Mouse (Mus musculus): ENCODE measurements around the gene Tfap2a.

The Tfap2a gene

DNA sequence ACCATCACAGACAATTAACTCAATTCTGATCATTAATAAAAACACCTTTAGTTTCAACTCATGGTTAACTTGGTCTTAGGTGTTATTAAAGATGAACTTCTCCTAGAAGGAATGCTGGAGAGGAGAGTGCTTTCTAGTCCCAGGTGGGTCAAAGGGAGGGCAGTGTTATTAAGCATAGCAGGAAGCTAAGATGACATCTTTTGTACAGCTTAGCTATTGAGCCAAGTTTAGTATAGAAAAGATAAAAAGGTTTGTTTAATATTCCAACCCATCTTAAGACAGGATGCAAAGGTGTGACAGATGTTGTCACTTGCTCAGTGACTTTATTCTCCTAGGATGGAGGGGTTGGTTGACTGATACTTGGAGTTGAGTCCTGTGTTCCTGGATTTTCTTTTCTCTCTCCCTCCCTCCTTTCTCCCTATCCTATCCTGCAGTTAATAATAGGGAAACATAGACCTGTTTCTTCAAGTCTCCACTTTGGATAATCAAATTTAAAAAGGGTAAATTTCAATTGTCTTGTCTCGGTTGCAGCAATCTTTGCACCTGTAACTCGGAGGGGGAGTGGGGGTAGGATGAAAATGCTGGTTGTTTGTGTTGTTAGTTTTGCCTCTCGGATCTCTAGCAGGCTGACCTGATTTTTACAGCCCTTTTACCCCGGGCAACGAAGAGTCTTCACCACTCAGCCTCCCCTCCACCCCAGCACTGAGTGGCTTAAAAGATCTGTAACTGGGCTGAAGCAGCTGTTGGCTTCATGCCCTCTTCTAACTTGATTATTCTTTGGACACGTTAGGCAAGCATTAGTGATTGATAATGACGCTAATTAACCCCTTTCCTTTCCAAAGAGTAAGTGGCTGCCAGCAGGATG lies 26.3 kb downstream of the Tfap2a start:
- DNase-seq (ENCODE audit: low spot score in 2 of 2): no peak

DNA sequence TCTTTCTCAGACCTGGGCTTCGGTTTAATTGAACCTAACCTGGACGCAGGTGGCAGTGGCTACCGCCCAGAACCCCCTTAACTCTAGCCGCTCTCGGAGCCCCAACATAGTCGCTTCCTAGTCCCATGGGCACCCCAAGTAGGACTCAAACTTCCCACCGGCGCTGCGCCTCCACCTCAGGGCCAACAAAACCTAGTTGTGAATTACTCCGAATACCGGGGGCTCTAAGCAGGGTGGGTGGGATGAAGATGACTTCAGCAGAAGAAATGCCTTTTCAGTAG lies 28.2 kb downstream of the Tfap2a start:
- DNase-seq (ENCODE audit: low spot score in 2 of 2): no peak

DNA sequence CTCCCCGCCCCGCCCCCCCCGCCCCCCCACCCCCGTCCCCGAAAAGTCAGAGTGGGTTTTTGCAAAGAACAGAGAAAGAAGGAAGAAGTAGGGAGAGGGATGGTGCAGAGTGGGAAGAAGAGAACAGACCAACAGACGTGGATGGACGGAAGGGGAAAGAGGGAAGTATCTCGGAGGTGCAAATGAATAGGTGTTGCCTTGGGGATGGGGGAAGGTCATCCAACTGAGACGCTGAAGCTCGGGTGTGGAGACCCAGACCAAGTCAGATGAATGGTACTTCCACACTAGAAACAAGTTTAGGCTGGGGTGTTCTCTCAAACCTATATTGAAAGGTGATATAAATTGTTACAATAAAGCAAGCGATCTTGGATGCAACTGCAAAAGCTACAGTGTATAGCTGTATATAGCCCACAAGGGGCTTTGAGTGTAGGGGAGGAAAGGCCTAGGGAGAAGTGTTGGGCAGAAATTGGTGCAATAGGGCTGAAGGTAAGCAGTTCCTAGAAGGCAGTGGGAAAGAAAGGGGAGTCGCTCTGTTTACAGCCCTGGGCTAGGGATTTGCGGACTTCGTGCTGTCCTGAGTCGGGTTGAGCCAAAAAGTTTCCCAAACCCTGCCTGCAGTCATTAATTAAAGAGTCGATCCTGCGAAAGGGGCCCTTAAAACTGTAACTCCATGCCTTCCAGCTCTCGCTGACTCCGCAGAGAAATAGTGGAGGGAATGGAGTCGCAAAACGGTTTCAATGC lies 28.7 kb downstream of the Tfap2a start:
- no peak for DNase-seq (ENCODE audit: low spot score in 2 of 2)

DNA sequence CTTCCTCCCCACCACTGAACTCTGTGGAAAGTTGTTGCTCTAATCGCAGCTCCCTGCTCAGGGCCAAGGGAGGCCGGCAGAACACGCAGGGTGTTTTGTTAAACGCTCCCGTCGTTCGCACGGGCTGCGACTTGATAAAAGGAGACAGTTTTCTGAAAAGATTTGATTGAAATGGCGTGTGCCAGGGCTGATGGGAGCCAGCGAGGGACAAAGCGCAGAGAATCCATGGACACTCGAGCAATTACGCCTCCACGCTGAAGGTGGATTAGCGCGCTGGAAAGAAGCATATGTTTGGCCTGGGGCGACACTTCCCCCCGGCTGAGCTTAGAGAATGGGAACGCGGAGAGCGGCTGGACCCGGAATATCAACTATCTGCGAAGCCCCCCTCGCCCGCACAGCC lies 29.3 kb downstream of the Tfap2a start:
- no peak for DNase-seq (ENCODE audit: low spot score in 2 of 2)

DNA sequence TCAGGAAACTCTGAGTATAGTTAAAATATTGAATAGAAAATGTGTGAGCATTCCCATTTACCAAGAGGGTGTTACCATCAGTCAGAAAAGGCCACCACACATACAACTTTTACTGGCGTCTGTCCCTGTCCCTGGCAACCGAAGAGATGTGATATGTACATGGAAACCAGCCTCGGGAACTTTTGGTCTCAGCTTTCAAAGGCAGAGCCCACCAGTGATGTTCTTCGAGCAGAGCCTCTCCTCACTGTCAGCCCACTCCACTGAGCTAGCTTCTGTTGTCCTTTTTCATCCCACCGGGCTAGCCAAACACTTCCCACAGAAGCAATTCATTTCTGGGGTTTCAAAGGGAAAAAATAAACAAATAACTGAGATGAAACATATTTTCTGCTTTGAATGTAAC lies 29.9 kb downstream of the Tfap2a start:
- DNase-seq (ENCODE audit: low spot score in 2 of 2): no peak

DNA sequence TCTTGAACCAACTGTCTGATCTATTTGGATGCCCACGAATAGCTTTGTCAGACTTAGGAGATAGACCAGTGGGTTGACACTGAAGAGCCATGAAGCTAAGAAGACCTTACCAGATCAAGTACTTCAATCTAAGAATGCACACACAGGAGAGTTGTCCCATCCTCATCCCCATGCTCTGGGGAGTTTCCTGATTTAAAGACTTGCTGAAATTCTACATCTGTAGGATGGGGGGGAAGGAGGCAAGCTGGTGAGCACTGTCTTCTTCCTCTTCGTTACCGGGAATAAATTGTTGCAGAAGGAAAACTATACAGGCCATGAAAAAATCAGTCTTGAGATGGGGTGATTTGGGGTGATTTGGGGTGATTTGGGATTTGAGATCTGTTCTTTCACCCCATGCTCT lies 30.5 kb downstream of the Tfap2a start:
- DNase-seq (ENCODE audit: low spot score in 2 of 2): no peak

DNA sequence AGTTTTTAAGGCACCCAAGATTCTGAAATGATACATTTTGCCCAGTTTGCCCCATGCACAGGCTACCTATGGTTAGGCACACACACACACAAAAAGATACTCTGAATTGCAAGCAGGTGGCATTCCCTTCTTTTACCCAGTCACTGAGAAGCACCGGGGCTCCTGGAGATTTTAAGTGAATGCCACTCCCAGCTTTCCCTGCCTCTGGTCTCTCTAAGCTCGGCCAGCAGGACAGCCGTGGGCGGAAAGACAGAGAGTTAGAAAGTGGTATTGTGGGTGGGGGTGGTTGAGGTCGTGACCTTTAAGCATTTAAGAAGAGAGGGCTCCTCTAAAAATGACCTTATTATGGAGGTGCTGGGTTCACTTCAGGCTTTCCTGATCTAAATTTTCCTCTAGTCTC lies 31.6 kb downstream of the Tfap2a start:
- no peak for DNase-seq (ENCODE audit: low spot score in 2 of 2)

DNA sequence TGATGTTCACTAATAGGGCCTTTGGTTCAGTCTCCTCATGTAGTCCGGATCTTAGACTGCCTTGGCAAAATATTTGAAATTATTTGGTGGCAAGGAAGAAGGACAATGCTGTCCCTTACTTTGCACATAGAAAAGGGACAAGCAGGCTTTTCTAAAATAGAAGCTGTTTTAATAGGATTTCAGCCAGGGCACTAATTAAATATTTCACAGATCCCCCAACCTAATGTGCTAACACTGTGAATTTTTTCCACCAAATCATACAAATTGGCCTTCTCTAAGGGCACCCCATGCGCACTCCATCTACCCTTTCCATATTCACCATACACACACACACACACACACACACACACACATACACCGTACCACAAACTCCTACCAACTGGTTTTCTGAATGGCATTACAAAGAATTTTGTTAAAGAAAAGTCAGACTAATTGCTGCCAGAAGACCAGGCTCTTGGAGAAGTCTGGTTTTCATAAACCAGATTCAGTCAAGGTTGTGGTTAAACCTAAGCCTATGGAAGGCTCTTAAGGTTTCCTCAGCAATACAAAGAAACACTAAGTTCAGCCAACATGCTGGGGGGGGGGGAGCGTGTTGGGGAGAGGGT lies 32.3 kb downstream of the Tfap2a start:
- no peak for DNase-seq (ENCODE audit: low spot score in 2 of 2)

DNA sequence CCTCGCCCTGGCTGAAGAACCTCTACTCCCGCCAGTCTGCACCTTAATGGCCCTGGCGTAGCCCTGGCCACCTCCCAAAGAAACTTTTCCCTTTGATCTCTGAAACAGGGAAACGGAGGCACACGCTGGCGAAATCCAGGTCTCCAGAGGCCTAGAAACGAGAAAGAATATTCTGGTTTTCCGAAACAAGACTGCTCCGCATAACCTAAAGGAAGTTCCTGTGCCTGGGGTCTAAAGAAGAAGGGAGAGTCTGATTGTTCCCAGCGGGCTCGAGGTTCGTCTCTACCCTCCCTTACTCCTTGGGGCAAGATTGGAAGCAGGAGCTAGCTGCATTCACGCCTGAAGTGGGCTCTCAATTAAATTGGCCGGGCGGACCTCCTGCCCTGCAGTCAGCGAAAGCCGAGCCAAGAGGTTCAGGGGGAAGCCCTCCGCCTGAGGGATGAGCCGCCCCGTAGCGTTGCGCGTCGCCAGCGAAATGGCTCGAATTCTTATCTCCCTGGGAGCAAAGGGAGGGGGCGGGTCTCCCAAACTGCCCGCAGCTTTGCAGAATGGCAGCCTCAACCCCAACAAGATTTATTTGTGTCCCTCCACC lies 33.2 kb downstream of the Tfap2a start:
- DNase-seq (ENCODE audit: low spot score in 2 of 2): no peak

DNA sequence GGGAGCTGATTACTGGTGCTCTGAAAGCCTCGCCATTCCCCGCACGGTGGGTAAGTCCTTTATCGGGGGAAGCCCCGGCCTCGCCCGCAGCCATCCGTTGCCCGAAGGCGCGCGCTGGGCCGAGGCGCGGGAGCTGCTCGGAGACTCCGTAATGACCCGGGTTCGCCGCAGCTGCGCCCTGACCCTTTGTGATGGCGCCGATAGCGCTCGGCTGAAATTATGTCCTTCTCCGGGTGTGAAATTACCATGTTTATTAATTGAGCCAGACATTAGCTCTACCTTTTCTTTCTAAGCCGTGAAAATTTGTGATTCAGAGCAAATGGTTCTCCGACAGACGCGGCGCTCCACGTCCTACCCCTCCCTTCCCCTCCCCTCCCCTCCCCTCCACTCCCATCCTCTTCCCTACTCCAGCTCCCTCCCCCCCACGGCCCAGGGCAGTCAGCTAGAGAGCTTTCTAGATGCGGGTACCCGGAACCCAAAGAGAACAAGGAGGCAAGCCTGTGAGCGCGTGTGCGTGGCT lies 34.1 kb downstream of the Tfap2a start:
- no peak for DNase-seq (ENCODE audit: low spot score in 2 of 2)

DNA sequence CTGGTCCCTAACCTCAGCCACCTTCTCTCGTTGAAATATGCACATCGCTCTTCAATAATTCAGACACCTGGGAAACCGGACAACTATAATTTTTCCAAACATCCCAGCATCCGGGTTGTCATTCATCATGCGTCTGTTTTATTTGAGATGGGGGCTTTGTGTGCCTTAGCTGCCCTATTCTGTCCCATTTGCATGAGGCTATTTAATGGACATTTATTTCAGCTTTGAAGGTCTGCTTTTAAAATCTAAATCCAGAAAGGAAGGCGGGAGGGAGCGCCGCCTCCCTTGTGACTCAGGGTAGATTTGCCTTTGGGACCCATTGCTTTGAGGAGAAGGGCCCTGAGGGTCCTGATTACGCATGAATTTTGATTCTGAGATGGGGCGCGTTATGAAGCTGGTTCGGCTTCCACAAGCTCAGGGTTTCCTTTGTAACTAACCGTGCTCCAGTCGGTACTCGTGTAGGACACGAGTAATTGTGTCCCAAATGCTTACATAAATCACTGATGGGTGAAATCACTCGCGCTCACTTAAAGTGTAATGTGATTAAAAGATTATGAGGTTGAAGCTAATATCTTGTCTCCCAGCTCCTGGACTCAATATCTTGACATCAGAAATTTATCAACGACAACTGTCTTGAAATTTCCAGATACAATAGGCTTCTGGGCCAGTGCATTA lies 34.9 kb downstream of the Tfap2a start:
- no peak for DNase-seq (ENCODE audit: low spot score in 2 of 2)

DNA sequence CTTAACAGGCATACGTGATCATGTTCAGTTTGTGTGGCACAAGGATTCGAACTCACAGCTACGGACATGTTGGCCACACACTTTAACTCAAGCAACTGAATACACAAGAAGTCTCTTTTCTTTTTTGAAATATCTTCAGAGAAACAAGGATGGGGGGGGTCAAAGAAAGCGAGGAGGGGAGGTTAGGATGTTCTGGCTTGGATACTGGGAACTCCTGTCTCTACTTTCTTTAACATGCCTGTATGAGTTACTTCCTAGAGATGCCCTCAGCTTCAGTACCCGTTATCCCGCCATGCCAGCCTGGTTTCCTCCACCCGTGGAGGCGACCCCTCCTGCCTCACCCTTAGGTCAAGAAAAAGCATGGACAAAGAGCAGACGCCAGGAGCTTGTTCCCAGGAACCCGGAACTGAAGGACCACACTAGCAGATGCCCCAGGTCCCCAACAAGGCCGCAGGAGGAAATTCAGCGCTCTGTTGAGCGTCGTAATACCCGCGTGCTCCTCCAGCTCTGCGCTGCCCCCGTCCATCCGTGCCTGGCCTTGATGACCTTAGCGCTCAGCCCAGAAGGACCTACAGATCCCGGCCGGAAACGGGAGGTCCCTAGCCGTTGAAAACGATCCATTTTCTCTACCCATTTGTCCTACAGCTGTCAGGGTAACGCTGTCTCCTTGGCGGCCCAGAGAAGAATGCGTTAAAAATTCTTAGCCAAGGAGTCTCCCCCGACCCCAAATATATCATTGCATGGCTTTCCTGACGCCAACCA lies 35.6 kb downstream of the Tfap2a start:
- DNase-seq (ENCODE audit: low spot score in 2 of 2): no peak

DNA sequence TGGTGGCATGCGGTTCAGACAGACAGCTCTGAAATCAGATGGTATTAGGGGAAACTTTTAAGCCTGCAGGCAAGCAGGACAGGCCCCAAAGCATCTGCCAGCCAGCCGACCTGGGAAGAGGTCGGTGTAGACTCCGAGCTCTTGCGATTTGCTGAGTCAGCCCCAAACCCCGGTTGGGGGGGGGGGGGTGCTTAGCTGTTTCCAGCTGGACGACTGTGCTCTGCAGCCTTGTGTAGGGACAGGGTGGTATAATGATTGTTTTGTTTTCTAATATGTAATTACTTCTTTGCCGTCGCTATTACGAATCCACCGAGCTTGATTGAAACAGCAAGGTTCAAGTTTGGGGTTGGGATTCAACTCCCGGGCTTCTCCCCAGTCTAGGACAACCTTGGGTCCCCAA lies 36.5 kb downstream of the Tfap2a start:
- no peak for DNase-seq (ENCODE audit: low spot score in 2 of 2)

DNA sequence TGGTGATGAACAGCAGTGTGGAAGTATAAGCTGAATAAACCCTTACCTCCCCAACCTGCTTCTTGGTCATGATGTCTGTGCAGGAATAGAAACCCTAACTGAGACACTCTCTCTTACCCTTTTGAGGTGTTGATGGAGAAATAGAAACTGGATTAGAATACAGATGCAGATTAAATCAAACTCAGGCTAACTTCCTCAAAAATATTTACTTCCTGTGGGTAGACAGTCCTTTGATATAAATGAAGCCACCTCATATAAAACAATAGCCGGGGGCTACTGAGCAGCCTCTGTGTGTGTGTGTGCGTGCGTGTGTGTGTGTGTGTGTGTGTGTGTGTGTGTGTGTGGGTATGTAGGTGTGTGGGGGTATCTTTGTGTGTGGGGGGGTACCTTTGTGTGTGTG lies 52.4 kb downstream of the Tfap2a start:
- DNase-seq (ENCODE audit: low spot score in 2 of 2): no peak

DNA sequence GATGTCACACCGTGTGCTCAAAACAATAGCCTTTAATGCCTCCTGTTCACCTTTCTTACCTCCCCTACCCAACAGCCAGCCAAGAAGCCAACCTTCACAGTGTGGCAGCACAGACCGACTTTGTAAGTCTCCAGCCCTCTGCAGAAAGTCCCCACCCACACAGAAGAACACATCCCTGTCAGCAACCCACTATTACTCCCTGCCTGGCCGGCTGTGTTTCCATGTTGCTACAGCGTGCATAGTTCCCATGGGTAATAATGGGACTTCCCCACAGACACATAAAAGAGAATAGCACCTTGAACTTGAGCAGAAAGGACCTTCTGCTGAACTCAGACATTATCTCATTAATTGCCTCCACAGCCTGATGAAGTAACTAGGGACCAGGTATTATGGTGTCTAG lies 61.4 kb downstream of the Tfap2a start:
- DNase-seq (ENCODE audit: low spot score in 2 of 2): no peak

All from frontal cortex, postnatal 14 days (tissue).